Mouse (Mus musculus) ovary, postnatal 10 days (tissue): Measurements from ENCODE around the gene Scube1.
A peak's percentile ranks its signal among the peaks of the same experiment; 100 is the strongest.

Experiments used
- DNase-seq: peaks from one replicate; pipeline ENCODE4 v3.0.0; 2022; ENCODE audit warnings: low spot score

Scube1 gene

DNA sequence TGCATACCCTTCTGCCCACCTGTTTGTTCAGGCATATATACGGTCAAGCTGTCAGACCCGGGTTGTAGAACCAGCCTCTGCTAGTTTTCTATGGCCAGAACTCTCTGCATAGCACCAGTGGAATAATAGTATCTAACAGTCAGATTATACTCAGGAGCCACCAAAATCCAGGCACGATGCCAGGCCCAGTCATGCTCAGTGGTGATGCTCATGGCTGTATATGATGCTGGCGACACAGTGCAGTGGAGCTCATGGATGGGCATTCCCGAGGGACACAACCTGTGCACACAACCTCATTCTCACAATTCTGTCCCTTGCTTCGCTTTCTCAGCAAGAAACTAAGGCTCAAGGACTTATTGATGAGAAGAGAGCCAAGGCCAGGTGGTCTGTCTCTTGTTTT is 58.8 kb downstream of the Scube1 start:
- DNase-seq, result no peak

DNA sequence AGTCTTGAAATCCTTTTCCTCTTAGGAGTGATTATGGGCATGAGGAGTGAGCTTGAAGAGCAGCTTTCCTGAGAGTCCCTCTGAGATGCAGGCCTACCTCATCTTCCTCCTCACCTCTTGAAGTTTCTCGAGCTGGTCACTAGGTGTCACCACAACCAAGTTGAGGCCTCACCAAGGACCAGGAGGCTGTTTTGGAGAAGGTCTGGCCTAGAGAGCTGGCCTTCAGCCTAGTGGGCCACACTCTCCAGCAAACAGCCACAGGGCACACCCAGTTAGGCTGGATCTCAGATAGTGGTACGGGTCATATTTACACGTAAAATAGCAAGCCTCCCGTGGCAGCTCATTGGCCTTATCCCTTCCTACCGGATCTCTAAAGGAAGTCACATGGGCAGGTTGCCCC is 60.1 kb downstream of the Scube1 start:
- DNase-seq, result no peak

GRCm38 (mm10) chr15:83663066-83663465 is 61.8 kb downstream of the Scube1 start:
- no peak for DNase-seq

DNA sequence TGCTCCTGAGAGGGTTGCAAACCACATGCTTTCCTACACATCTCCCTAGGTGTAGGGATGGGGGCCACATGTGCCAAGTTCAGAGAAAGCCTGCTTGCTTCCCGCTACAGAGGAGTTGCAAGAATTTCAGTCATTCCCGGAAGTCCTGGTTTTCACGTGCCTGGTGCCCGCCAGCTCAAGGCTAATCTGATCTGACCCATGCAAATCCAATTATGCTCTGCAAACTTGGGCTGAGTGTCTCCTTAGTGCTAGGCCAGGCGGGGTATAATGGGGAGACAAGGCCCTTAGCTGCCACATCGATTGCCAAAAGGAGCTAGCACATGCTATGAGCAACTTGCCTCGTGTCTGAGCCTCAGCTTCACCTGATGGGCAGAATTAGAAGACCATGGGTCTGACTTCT is 62.7 kb downstream of the Scube1 start:
- DNase-seq, result no peak

DNA sequence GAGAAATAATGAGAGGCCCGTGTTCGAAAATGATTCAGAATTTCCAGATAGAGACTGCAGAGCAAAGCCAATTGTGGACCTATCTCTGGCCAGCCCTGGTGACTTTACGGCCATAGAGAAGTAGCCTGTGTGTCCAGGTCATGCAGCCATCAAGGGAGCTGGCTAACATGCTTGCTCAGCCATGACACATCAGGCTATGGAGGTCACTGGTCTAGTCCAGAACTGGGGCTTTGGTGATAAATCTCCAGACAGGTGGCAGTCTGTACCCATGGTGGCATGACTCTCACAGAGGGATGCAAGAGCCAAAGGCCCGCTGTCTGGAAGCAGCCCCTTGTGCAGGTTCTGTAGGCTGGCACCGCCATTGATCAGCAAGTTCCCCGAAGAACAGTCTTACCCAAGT is 82.3 kb downstream of the Scube1 start:
- no peak for DNase-seq

GRCm38 (mm10) chr15:83640208-83640607 is 84.6 kb downstream of the Scube1 start:
- DNase-seq, result no peak

GRCm38 (mm10) chr15:83639160-83639559 is 85.7 kb downstream of the Scube1 start:
- no peak for DNase-seq

DNA sequence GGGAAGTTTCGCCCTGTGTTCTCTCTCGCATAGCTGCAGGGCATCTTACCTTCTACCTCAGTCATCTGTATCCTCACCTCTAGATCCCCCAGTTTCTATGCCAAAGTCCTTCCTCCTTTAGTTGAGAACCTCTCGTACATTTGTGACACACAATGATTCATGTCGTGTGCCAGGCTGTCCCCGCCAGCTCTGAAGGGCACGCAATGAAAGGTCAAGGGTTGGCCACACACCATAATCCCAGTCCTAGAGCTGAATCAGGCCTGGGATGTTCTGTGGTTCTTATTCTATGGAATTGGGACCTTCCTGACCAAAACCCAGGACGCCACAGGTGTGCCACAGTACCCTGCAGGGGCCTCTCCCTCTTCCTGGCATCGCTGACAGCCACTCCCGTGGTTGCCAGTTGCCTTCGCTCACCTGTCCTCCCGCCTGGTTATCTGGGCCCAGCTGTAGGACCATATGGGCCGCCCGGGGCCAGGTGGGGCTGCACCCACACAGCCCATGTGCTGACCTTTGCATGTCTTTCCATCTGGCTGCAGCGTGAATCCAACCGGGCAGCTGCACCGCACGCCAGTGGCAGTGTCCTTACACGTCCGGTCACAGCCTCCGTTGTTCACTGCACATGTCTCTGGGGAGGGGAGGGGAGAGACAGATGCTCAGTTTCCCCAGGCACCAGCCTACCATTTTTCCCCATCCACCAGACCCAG is 86.5 kb downstream of the Scube1 start:
- DNase-seq, result no peak

GRCm38 (mm10) chr15:83636759-83637158 is 88.1 kb downstream of the Scube1 start:
- no peak for DNase-seq

DNA sequence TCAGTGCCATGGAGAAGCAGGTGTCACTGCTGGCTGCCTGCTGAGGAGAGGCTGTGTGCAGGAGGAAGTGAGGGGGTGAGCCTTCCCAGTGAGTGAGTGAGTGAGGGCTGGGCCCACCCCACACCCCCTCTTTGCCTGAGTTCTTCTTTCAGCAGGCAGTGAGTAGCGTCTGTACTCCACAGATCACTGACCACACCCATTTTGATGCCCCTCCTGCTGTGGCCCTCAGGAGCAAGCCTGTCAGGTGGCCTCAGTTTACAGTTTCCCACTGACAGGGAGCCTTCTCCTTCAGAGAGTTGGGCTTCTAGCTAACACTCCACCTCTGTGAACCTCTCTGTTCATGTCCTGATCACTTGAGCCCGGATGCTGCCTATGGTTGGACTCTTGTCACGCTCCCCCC is 89.6 kb downstream of the Scube1 start:
- DNase-seq, result no peak

DNA sequence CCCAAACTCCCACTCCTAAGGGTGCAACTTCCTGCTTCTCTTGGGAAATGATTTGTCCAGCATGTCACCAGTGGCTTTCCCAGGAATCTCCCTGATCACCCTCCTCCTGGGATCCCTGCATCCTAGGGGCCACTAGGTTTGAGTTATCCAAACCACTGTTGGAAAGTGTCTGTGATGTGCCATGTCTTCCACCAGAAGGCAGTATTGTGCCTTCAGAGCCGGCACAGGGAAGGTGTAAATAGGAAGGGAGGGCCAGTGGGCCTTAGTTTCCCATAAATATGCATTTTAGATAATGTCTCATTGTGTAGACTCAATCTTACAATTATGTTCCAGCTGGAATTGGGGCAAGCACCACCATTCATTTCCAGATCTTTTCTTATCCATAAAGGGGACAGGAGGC is 90.7 kb downstream of the Scube1 start:
- no peak for DNase-seq

DNA sequence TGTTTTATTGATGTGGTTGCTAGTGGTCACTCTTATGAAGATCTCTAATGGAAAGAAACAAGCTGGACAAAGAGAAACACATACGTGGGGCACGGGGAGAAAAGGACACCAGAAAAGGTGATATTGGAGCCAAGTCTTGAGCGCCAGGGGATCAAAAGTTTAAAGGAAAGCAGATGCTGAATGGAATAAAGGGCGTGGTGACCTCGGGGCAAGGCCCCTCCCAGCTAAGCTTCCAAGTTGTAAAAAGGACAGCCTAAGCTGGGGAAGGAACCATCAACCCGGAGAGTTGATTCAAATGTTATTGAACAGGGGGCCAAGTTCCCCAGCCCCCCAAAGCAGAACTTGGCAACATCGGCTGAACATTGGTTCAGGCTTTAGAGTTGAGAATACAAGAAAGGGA is 93.8 kb downstream of the Scube1 start:
- DNase-seq, result no peak

GRCm38 (mm10) chr15:83629716-83630115 is 95.1 kb downstream of the Scube1 start:
- DNase-seq, result no peak

DNA sequence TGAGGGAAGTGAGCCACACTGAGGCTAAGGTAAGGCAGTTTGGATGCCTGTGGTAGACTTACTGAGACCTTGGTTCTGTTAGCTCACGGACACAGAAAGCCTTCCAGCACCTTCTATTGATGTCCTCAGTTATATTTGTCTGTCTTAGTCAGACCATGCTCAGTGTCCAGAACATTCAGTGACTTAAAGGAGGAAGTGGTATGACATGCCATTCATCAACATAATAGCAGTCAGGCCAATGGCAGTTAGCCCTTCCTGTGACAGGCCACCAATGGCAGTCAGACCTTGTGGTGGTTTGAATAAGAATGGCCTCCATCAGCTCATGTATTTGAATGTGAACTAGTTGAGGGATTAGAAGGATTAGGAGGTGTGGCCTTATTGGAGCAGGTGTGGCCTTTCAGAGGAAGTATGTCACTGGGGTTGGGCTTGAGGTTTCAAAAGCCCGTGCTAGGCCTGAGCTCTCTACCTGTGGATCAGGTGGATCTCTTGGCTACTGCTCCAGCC is 98.6 kb downstream of the Scube1 start:
- DNase-seq, result no peak

- no peak for DNase-seq
These were observed 109.6 kb downstream of the Scube1 start for GRCm38 (mm10) chr15:83615245-83615644.

DNA sequence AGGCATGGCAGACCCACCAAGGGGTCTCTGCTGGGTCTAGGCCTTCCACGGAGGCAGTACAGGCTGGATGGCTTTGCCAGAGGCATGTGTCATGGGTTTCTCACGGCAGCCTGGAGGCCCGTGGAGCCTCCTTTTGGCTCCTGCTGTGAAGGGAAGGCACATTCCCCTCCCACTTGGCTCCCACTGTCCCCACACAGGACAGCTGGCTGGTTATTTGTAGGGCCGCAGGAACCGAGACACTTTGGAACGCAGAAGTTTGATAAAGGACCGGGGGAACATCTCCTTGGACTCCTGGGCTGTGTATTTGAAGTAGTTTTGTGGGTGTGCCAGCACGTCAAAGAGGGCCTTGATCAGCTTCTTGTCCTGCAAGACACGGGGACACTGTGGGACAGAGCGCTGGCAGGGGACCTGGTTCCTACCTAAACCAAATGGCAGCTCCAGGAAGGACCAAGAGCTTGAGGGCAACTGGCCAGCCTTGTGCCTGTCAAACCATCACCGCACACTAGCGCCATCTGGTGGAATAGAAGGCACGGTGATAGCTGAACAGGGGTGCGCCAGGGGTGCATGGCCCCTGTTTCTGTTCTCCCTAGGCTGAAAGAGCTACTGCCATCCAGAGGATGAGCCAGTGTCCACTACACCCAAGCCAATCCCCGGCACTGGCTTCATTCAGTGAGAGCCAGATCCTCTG is 117.6 kb downstream of the Scube1 start:
- DNase-seq, result peak; percentile 33

GRCm38 (mm10) chr15:83606700-83607099 is 118.1 kb downstream of the Scube1 start:
- DNase-seq, result no peak

DNA sequence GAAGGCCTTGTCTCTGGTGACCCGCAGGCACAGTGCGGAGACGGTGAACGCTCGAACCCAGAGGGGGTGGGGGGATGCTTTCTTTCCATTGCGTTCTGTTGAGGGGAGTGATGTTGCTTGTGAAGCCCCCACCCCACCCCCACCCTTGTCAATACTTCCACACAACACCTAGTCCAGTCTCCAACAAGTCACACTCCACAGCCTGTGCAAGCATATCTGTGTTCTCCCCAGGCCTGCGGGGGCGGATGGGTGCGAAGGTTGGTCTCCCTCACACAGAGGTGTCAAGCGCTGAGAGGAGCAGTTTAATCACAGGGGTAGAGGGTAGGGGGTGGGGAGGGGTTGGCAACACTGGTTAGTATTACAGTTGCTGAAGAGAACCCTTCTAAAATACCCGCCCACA is 118.6 kb downstream of the Scube1 start:
- DNase-seq, result no peak

DNA sequence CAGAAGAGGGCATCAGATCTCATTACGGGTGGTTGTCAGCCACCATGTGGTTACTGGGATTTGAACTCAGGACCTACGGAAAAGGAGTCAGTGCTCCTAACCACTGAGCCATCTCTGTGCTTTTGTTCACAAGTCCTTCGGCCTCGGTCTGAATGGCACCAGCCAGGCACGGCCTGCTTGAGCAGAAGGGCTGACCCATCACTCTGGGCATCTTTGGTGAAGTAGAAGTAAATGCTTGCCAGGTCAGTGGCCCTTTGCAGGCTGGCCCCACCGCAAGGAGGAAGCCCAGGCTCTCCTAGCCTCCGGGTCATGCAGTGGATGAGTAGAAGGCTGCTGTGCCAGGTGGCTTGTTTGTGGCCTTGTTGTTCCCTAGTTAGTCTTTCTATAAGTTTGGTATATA is 121.4 kb downstream of the Scube1 start:
- DNase-seq, result no peak

- no peak for DNase-seq
These were observed 121.8 kb downstream of the Scube1 start for GRCm38 (mm10) chr15:83603046-83603396.

- no peak for DNase-seq
These were observed 122.3 kb downstream of the Scube1 start for GRCm38 (mm10) chr15:83602372-83603045.

DNA sequence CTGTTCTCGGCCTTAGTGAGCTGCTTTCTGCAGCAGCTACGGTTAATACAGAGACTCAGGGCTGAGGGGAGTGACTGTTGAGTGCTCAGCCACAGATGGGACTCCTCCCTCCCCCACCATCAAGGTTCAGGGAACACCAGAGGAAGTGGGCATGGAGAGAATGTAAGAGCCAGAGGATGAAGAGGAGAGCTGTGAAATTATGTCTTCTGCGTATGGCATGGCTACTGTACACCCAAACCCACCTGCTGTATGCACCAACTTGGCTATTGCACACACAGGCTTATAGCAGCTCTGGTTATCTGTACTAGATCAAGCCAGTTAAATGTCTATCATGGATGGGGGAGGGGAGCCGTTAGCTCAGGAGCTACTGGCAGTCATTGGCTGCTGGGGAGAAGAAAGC is 123.6 kb downstream of the Scube1 start:
- DNase-seq, result no peak

DNA sequence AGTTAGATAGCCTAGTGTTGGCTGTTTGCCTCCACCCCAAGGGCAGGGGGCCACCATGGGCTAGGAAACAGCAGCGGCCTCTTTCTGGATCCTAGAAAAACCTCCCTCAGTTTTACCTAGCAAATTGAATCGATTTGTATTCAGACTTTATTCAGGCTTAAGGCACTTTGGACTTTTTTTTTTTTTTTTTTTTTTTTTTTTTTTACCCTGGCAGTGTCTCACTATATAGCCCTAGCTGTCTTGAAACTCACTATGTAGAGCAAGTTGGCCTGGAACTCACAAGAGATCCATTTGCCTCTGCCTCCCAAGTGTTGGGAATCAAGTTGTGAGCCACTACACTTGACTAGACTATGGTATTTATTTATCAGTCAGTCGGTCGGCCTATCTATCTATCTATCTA is 128.0 kb downstream of the Scube1 start:
- DNase-seq, result no peak
